Mouse (Mus musculus) liver, adult 2 months (tissue): ENCODE measurements at regions not wholly inside any gene's neighbourhood (a gene's known extent, or its start where the extent isn't known, plus 50 kb on each side); places are given as distances from the start of the nearest gene placed in this dataset.
"Not testable (repeated sequence)": the region's sequence is repeated elsewhere in the genome, so short reads cannot be mapped to it uniquely, and the experiment has no call there.

Source experiments
- DNase-seq: peaks from one replicate; pipeline ENCODE4 v3.0.0-alpha.2; 2011; ENCODE audit warnings: low read depth, low spot score; ENCODE audit errors: extremely low read depth
- H3K27ac ChIP-seq: fragments of 200-500 bp; replicated peaks from 2 replicates; pipeline ENCODE4 v1.5.1; 2012; ENCODE audit warnings: low read depth, mild to moderate bottlenecking, control low read depth, inconsistent platforms, low read length; ENCODE audit not compliant: insufficient read depth
- H3K27me3 ChIP-seq: fragments of 200-500 bp; 2 replicates; pipeline ENCODE4 v1.6.1; 2012; ENCODE audit warnings: mild to moderate bottlenecking, moderate library complexity, low read length, inconsistent platforms; ENCODE audit not compliant: control insufficient read depth, insufficient read depth
- H3K36me3 ChIP-seq: fragments of 200-500 bp; 2 replicates; pipeline ENCODE4 v1.6.1; 2012; ENCODE audit warnings: low read length, inconsistent platforms; ENCODE audit not compliant: control insufficient read depth, insufficient read depth
- H3K4me1 ChIP-seq: fragments of 200-500 bp; 2 replicates; pipeline ENCODE4 v1.6.1; 2011; ENCODE audit warnings: low read length; ENCODE audit not compliant: control insufficient read depth, insufficient read depth
- H3K4me3 ChIP-seq: fragments of 200-500 bp; 2 replicates; pipeline ENCODE4 v1.5.1; 2011; ENCODE audit warnings: low read depth, mild to moderate bottlenecking, control low read depth, low read length, moderate library complexity; ENCODE audit not compliant: insufficient read depth
- H3K79me2 ChIP-seq: fragments of 200-500 bp; 2 replicates; pipeline ENCODE4 v1.6.1; 2012; ENCODE audit warnings: inconsistent platforms, mild to moderate bottlenecking, low read length, moderate library complexity; ENCODE audit not compliant: control insufficient read depth, insufficient read depth
- H3K9ac ChIP-seq: fragments of 200-500 bp; 2 replicates; pipeline ENCODE4 v1.6.1; 2012; ENCODE audit warnings: low read depth, mild to moderate bottlenecking, control low read depth, inconsistent platforms, low read length
- CTCF ChIP-seq: fragments of 200-500 bp; IDR thresholded peaks from 2 replicates; pipeline ENCODE4 v1.5.1; 2011; ENCODE audit warnings: low read depth, low read length, control low read depth
- POLR2A ChIP-seq: fragments of 200-500 bp; IDR thresholded peaks from 2 replicates; pipeline ENCODE4 v1.6.1; 2011; ENCODE audit warnings: low read length, control low read depth; ENCODE audit not compliant: insufficient read depth; ENCODE audit errors: extremely low read depth
- WGBS: fragments of 180-500 bp; shearing (Covaris S2); methylation state at CpG from one replicate; pipeline ENCODE4 v1.1.7; 2018; 5-methylcytosine and 5-hydroxymethylcytosine counted together

GRCm38 (mm10) chr6:31137351-31137750 lies 178.5 kb upstream of the Klf14 start:
- Histone ChIP-seq H3K9ac (no peak overlapping the region), H3K36me3 (peaks cover 17% of the 10 kb centered on the region), H3K27ac (peak overlapping the region; percentile 93), H3K27me3 (no peaks in the 10 kb centered on the region), H3K79me2 (peaks cover 32% of the 10 kb centered on the region; the same call in 1 of the 2 replicates), H3K4me1 (peaks cover 64% of the 10 kb centered on the region), H3K4me3 (no peak overlapping the region)
- WGBS, result 28% methylated on average over 8 of the region's 8 CpGs
- peak; percentile 99 for DNase-seq
- TF ChIP-seq POLR2A (no peak), CTCF (no peak)

DNA sequence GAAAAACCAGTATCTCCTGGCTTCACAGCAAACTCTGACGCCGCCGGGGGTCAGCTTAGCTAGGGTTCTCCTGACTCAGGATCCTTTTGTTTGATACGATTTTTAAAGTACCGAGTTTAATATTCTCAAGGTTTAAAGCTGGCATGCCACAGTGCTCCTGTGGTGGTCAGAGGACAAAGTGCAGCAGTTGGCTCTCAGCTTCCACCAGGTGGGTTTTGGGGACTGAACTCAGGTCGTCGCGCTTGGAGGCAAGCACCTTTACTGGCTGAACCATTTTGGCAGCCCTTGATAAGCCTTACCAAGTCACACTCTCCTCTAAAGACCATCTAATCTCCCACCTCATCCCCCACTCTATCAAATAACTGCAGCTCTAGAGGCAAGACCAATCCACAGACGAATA lies 181.1 kb upstream of the Klf14 start:
- peaks cover 57% of the 10 kb centered on the region for H3K4me1 ChIP-seq
- H3K4me3 ChIP-seq, result no peak overlapping the region
- TF ChIP-seq CTCF (no peak), POLR2A (no peak)
- H3K79me2 ChIP-seq, result peaks cover 29% of the 10 kb centered on the region
- peak overlapping the region; percentile 33; the same call in 1 of the 2 replicates for H3K27ac ChIP-seq
- 86% methylated on average over 9 of the region's 9 CpGs for WGBS
- no peak for DNase-seq
- no peaks in the 10 kb centered on the region for H3K27me3 ChIP-seq
- no peak overlapping the region for H3K9ac ChIP-seq
- H3K36me3 ChIP-seq, result peaks cover 17% of the 10 kb centered on the region

- peaks cover 17% of the 10 kb centered on the region for H3K36me3 ChIP-seq
- 78% methylated on average over 5 of the region's 5 CpGs for WGBS
Measured at GRCm38 (mm10) chr6:31140593-31140992, 181.7 kb upstream of the Klf14 start.

DNA sequence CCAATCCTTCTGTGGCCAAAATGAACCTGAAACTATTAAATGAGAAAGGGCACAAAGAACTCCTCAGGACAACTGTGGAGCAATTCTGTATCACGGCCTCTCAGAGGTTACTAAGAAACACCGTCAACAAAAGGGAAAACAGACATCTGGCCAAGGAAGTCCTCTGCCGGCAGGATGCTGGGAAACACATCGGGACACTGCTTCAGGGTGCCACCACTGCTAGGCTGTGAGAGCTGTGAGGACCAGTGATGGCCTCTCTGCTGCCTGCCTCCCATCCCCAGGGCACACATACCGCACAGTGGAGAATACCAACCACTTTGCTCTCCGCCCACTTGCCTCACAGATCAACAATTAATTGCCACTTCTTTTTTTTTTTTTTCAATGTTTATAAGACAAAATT lies 182.6 kb upstream of the Klf14 start:
- 0 out of 2 replicates have a peak, but pooled peaks have one; percentile 12 for TF ChIP-seq CTCF
- TF ChIP-seq POLR2A, result no peak
- H3K79me2 ChIP-seq, result peaks cover 24% of the 10 kb centered on the region
- 28% methylated on average over 6 of the region's 6 CpGs for WGBS
- peaks cover 17% of the 10 kb centered on the region for H3K36me3 ChIP-seq
- peak; percentile 71 for DNase-seq
- no peaks in the 10 kb centered on the region for H3K27me3 ChIP-seq
- peak overlapping the region; percentile 45 for H3K27ac ChIP-seq
- H3K4me3 ChIP-seq, result no peak overlapping the region
- no peak overlapping the region; the same call in 1 of the 2 replicates for H3K9ac ChIP-seq
- H3K4me1 ChIP-seq, result peaks cover 49% of the 10 kb centered on the region

More at GRCm38 (mm10) chr6:31140593-31140992, 181.7 kb upstream of the Klf14 start:
- Histone ChIP-seq H3K27me3 (no peaks in the 10 kb centered on the region), H3K79me2 (peaks cover 27% of the 10 kb centered on the region), H3K9ac (no peak overlapping the region), H3K4me1 (peaks cover 51% of the 10 kb centered on the region), H3K27ac (peak overlapping the region; percentile 45; the same call in 1 of the 2 replicates), H3K4me3 (no peak overlapping the region)
- no peak for DNase-seq
- no peak for TF ChIP-seq POLR2A
- TF ChIP-seq CTCF, result no peak

GRCm38 (mm10) chr6:31142479-31143007 lies 183.7 kb upstream of the Klf14 start:
- Histone ChIP-seq H3K36me3 (peaks cover 17% of the 10 kb centered on the region), H3K79me2 (peaks cover 21% of the 10 kb centered on the region), H3K4me1 (peaks cover 52% of the 10 kb centered on the region)
- not testable (repeated sequence) for H3K4me3 ChIP-seq, H3K27ac ChIP-seq, H3K27me3 ChIP-seq, H3K9ac ChIP-seq
- WGBS, result 88% methylated on average over 15 of the region's 15 CpGs
- DNase-seq, result peak; percentile 62

DNA sequence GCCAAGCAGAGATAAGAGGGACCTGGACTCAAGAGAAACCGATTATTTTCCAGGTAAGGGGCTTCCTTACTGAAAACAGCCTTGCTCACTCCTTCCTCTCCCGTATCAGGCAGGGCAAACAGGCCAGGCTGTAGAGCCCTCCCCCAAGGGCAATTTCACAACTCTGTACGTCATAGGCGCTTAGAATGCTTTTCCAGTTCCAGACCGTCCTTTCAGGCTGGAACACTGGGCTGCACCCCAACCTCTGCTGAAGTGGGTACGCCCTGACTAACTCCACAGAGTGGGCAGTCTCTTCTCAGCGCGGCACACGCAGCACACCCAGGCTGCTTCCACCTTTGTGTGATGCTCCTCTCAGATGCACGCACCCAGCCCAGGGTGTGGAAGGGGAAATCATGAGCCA lies 186.8 kb upstream of the Klf14 start:
- H3K27me3 ChIP-seq, result no peaks in the 10 kb centered on the region
- H3K27ac ChIP-seq, result peak overlapping the region; percentile 70
- peak; percentile 95 for DNase-seq

More for the DNA sequence above, 186.8 kb upstream of the Klf14 start:
- TF ChIP-seq CTCF, result no peak
- TF ChIP-seq POLR2A, result 0 out of 2 replicates have a peak, but pooled peaks have one; percentile 42
- Histone ChIP-seq H3K36me3 (peaks cover 5% of the 10 kb centered on the region; the same call in 1 of the 2 replicates), H3K79me2 (peaks cover 26% of the 10 kb centered on the region), H3K4me1 (peaks cover 58% of the 10 kb centered on the region), H3K9ac (peak overlapping the region; percentile 24; the same call in 1 of the 2 replicates), H3K4me3 (0 out of 2 replicates have a peak overlapping the region, but pooled peaks have one; percentile 9)
- 31% methylated on average over 10 of the region's 10 CpGs for WGBS
